In the genomic region with DNA sequence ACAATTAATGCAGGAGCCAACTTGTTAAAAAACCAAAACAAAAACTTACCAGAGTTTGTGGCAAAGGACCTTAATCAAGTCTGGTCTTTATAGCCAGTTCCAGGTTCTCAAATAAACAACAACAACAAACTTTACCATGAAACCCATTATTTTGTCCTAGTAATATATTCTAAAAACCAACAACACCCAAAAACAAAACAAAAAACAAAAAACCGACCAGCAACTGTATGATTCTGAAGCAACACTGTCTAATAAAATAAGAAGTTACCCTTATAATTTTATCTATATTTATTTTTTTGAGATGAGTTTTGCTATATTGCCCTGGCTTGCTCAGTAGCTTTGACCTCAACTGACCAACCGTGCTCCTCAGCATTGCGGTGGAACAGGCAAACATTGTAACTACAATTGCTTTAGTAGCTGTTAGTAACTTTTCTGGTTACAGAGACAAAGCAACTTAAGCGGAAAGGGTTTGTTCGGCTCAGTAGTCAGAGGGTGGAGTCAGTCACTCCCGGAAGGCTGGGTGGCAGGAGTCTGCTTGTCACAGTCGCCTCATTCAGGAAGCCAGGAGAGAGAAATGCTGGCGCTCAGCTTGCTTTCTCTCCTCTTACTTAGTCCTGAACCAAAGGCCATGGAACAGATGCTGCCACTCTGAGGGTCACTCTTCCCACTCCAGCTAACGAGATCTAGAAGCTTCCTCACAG, we compare ENCODE assay signal across 9 mouse cellular contexts. TPM values are rescaled to one million over a fixed set of nuclear protein-coding genes. Genes with fewer than 3 reads are reported as not detected.
DNase-seq lines count a peak whose midpoint lies in the region; ATAC-seq lines count a peak whose summit lies in the region.
"Had no signal": no experiment of that assay in that cellular context is flagged by ENCODE, and none has a peak within 500 bp of the region (broad histone marks: within the 10 kb centered on the region; RNA-seq: fewer than 3 reads in every experiment).

No protein-coding gene starts in this region.

- peak; percentile 74 for DNase-seq in A20 (ENCODE audit: low read depth, low spot score)
- DNase-seq in MN1 (ENCODE audit: low spot score) = peak; percentile 27
- DNase-seq in lung, postnatal 10 days = peak; percentile 44
- DNase-seq in testis, postnatal 14 days (ENCODE audit: low spot score) = peak; percentile 52
- DNase-seq in frontal cortex, postnatal 36 days (ENCODE audit: low spot score in 2 of 2) = no peak
- no peak for DNase-seq in layer of hippocampus, adult 9-10 months (ENCODE audit: low spot score)
- no peak for DNase-seq in gastrocnemius, postnatal 4 days (ENCODE audit: low spot score in 2 of 2)

- WGBS in intestine, embryonic 15.5 days = 48% methylated on average over 9 of the region's 9 CpGs

- H3K4me2 ChIP-seq in intestine, embryonic 15.5 days (replicated peaks) = no peak overlapping the region

- no peaks in the 10 kb centered on the region for H3K36me3 ChIP-seq in intestine, embryonic 15.5 days

- H3K27me3 ChIP-seq in intestine, embryonic 15.5 days (replicated peaks) = no peaks in the 10 kb centered on the region

- peaks cover 22% of the 10 kb centered on the region for H3K4me1 ChIP-seq in intestine, embryonic 15.5 days (replicated peaks)

- no peak overlapping the region for H3K9ac ChIP-seq in intestine, embryonic 15.5 days

- peak overlapping the region; percentile 40; the same call in 1 of the 2 replicates for H3K27ac ChIP-seq in intestine, embryonic 15.5 days

- H3K9me3 ChIP-seq in intestine, embryonic 15.5 days = no peaks in the 10 kb centered on the region

- no peak overlapping the region for H3K4me3 ChIP-seq in intestine, embryonic 15.5 days (replicated peaks)

- ATAC-seq in intestine, embryonic 15.5 days = no peak

RNA-seq across cellular contexts. Expression of a gene that starts 1.4 kb away (rescaled TPM):
- 10.5 and 10.9 TPM in 2 replicates for polyA plus RNA-seq in intestine, embryonic 15.5 days (2015; fragmentation: Nextera tagmentation; extraction: Ambion mirVana)
- 1 to 10 TPM; 8.6 to 8.8 TPM for total RNA-seq in gastrocnemius, postnatal 4 days (2021)

RNA-seq across cellular contexts. Expression of a gene that starts 33.8 kb away (rescaled TPM):
- 1.2 and 1.7 TPM in 2 replicates for polyA plus RNA-seq in intestine, embryonic 15.5 days (2015; fragmentation: Nextera tagmentation; extraction: Ambion mirVana)
- total RNA-seq in gastrocnemius, postnatal 4 days (2021) = 1 to 10 TPM; 3.2 to 4.6 TPM
- polyA plus RNA-seq: embryonic facial prominence, embryonic 11.5 days had no signal

Comparison
In these comparisons a context has a peak if more than half of its experiments do, and no peak if none do; other contexts are left out.
1. DNase-seq: peak in A20 (single experiment), MN1 (single experiment), lung, postnatal 10 days (single experiment) and testis, postnatal 14 days (single experiment); none in frontal cortex, postnatal 36 days (0 of 2), layer of hippocampus, adult 9-10 months (single experiment) and gastrocnemius, postnatal 4 days (0 of 2).